In the genomic region with DNA sequence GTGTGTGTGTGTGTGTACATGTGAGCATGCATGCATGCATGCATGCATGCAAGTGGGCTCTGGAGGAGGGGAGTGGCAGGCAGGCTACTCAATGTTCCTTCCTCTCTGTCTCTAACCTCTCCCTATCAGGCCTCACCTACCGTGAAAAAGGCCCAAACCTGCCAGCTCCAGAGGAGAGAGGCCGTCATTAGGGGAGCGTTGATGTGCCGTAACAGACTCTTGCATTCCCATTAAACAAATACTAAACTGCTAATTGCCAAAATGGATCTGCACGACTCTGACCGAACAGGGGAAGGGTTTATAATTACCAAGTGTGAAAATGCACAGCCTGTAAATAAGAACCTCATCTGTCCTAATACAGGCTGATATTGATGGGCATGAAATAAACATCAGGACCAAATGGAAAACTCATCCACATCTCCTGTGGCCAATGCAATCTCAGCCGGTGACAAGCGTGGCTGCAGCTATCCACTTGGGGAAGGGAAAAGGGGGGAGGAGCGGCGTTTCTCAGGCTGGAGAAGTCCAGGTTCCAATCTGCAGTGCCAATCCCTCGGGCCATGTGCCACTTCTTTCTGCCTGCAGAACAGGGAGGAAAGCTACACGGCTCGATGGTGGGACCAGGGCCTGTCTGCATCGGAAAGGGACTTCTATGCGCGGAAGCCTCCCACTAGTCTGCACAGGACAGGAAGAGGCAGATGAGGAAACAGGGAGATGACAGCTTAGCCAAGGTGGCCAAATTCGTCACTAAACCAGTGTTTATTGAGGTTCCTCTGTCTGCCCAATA, we compare ENCODE assay signal across 8 mouse cellular contexts.
DNase-seq lines count a peak whose midpoint lies in the region; ATAC-seq lines count a peak whose summit lies in the region.

No protein-coding gene starts in this region.

- H3K4me1 ChIP-seq in forebrain, embryonic 13.5 days = peaks cover 75% of the 10 kb centered on the region
- H3K4me1 ChIP-seq in hindbrain, embryonic 12.5 days = peaks cover 62% of the 10 kb centered on the region
- peaks cover 69% of the 10 kb centered on the region for H3K4me1 ChIP-seq in neural tube, embryonic 13.5 days (replicated peaks)

- no peak overlapping the region for H3K4me3 ChIP-seq in forebrain, embryonic 13.5 days
- no peak overlapping the region for H3K4me3 ChIP-seq in hindbrain, embryonic 12.5 days
- no peak overlapping the region for H3K4me3 ChIP-seq in neural tube, embryonic 13.5 days

- H3K27ac ChIP-seq in forebrain, embryonic 13.5 days = peak overlapping the region; percentile 85
- H3K27ac ChIP-seq in hindbrain, embryonic 12.5 days = peak overlapping the region; percentile 80
- peak overlapping the region; percentile 74 for H3K27ac ChIP-seq in neural tube, embryonic 13.5 days (replicated peaks)

- 0 out of 2 replicates have a peak overlapping the region, but pooled peaks have one; percentile 14 for H3K9ac ChIP-seq in forebrain, embryonic 13.5 days
- no peak overlapping the region for H3K9ac ChIP-seq in hindbrain, embryonic 12.5 days
- H3K9ac ChIP-seq in neural tube, embryonic 13.5 days = peak overlapping the region; percentile 26; the same call in 1 of the 2 replicates

- no peak overlapping the region; the same call in 1 of the 2 replicates for H3K4me2 ChIP-seq in forebrain, embryonic 13.5 days
- H3K4me2 ChIP-seq in hindbrain, embryonic 12.5 days (replicated peaks) = no peak overlapping the region
- 0 out of 2 replicates have a peak overlapping the region, but pooled peaks have one; percentile 3 for H3K4me2 ChIP-seq in neural tube, embryonic 13.5 days

- H3K36me3 ChIP-seq in forebrain, embryonic 13.5 days (ENCODE audit: poor library complexity, severe bottlenecking) = no peaks in the 10 kb centered on the region
- no peaks in the 10 kb centered on the region for H3K36me3 ChIP-seq in hindbrain, embryonic 12.5 days
- H3K36me3 ChIP-seq in neural tube, embryonic 13.5 days = no peaks in the 10 kb centered on the region

- no peaks in the 10 kb centered on the region for H3K9me3 ChIP-seq in forebrain, embryonic 13.5 days (replicated peaks)
- H3K9me3 ChIP-seq in hindbrain, embryonic 12.5 days (replicated peaks) = no peaks in the 10 kb centered on the region
- H3K9me3 ChIP-seq in neural tube, embryonic 13.5 days = no peaks in the 10 kb centered on the region

- no peaks in the 10 kb centered on the region for H3K27me3 ChIP-seq in forebrain, embryonic 13.5 days
- H3K27me3 ChIP-seq in hindbrain, embryonic 12.5 days = no peaks in the 10 kb centered on the region
- H3K27me3 ChIP-seq in neural tube, embryonic 13.5 days = no peaks in the 10 kb centered on the region

- peak; percentile 28 for ATAC-seq in forebrain, embryonic 13.5 days
- peak; percentile 50 for ATAC-seq in hindbrain, embryonic 12.5 days (ENCODE audit: low FRiP score)
- ATAC-seq in neural tube, embryonic 13.5 days (ENCODE audit: low read depth) = peak; percentile 43; the same call in 1 of the 2 replicates

- WGBS in forebrain, embryonic 13.5 days = 50% methylated on average over 17 of the region's 17 CpGs
- 65% methylated on average over 17 of the region's 17 CpGs for WGBS in hindbrain, embryonic 12.5 days
- 35% methylated on average over 17 of the region's 17 CpGs for WGBS in neural tube, embryonic 13.5 days

- DNase-seq in retina, embryonic 14.5 days (ENCODE audit: low spot score) = peak; percentile 44
- DNase-seq in retina, postnatal 1 day = no peak
- DNase-seq in adrenal gland, postnatal 4 days (ENCODE audit: low spot score in 2 of 2) = no peak
- no peak for DNase-seq in spleen, postnatal 4 days (ENCODE audit: low spot score in 2 of 2)
- no peak for DNase-seq in lung, postnatal 4 days
